Mouse (Mus musculus): Measurements from ENCODE around the gene Rrnad1. TPM values are rescaled to one million over a fixed set of nuclear protein-coding genes. Genes with fewer than 3 reads are reported as not detected.
"Not testable (repeated sequence)": the region's sequence is repeated elsewhere in the genome, so short reads cannot be mapped to it uniquely, and the experiment has no call there.

Gene Rrnad1
- polyA plus RNA-seq, 1 experiment = 17.8 TPM

GRCm38 (mm10) chr3:87906981-87907857 lies 23.3 kb downstream of the Rrnad1 start:
- H3K4me1 ChIP-seq (ENCODE audit: control insufficient read depth, insufficient read depth, low read length) = peaks cover 30% of the 10 kb centered on the region

GRCm38 (mm10) chr3:87906601-87906980 lies 23.9 kb downstream of the Rrnad1 start:
- H3K4me3 ChIP-seq (ENCODE audit: insufficient read depth, low read length) = peak overlapping the region; percentile 89
- TF ChIP-seq CTCF (IDR thresholded peaks at IDR 0.05; ENCODE audit: low read depth, low read length) = no peak
- TF ChIP-seq POLR2A (IDR thresholded peaks at IDR 0.05; ENCODE audit: borderline replicate concordance, low read depth, low read length) = no peak
- peaks cover 29% of the 10 kb centered on the region for H3K4me1 ChIP-seq (ENCODE audit: control insufficient read depth, insufficient read depth, low read length)
- peak overlapping the region; percentile 65 for H3K27ac ChIP-seq (ENCODE audit: insufficient read depth, low read depth, low read length)

More at GRCm38 (mm10) chr3:87906981-87907857, 23.3 kb downstream of the Rrnad1 start:
- TF ChIP-seq POLR2A (IDR thresholded peaks at IDR 0.05; ENCODE audit: borderline replicate concordance, low read depth, low read length) = no peak
- TF ChIP-seq CTCF (IDR thresholded peaks at IDR 0.05; ENCODE audit: low read depth, low read length) = no peak
- Histone ChIP-seq H3K4me3 (ENCODE audit: insufficient read depth, low read length) (peak overlapping the region; percentile 89), H3K27ac (ENCODE audit: insufficient read depth, low read depth, low read length) (peak overlapping the region; percentile 65)

- Histone ChIP-seq H3K27ac (ENCODE audit: insufficient read depth, low read depth, low read length) (peak within 1 kb of the TSS; percentile 65), H3K4me1 (ENCODE audit: control insufficient read depth, insufficient read depth, low read length) (peaks cover 29% of the 10 kb centered on the region), H3K4me3 (ENCODE audit: insufficient read depth, low read length) (peak within 1 kb of the TSS; percentile 89)
- TF ChIP-seq CTCF (IDR thresholded peaks at IDR 0.05; ENCODE audit: low read depth, low read length) (no peak), POLR2A (IDR thresholded peaks at IDR 0.05; ENCODE audit: borderline replicate concordance, low read depth, low read length) (no peak)
Measured at GRCm38 (mm10) chr3:87905880-87906485, 24.5 kb downstream of the Rrnad1 start, which contains the start of gene Hdgf. Gene Hdgf (plus strand): TSS chr3:87906321.

DNA sequence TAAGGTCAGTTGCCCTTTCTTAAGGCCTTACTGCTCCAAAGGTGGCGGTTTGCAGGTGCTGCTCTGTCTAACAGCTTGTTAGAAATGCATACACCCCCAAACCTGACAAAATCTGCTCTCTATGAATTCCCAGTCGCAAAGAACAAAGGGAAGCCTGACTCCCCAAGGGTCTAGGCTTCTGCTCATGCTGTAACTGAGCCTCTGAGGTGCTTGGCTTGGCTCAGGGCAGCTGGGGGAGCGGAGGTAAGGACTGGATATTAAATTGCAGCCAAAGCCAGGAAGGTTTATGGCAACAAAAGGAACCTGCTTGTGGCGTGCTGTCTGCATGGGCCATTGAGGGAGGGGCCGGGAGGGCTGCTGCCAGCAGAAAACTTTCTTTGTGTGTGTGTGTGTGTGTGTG lies 26.7 kb downstream of the Rrnad1 start:
- TF ChIP-seq POLR2A (IDR thresholded peaks at IDR 0.05; ENCODE audit: borderline replicate concordance, low read depth, low read length) (no peak), CTCF (IDR thresholded peaks at IDR 0.05; ENCODE audit: low read depth, low read length) (no peak)
- H3K27ac ChIP-seq (ENCODE audit: insufficient read depth, low read depth, low read length) = no peak overlapping the region
- H3K4me1 ChIP-seq (ENCODE audit: control insufficient read depth, insufficient read depth, low read length) = peaks cover 14% of the 10 kb centered on the region
- no peak overlapping the region for H3K4me3 ChIP-seq (ENCODE audit: insufficient read depth, low read length)

DNA sequence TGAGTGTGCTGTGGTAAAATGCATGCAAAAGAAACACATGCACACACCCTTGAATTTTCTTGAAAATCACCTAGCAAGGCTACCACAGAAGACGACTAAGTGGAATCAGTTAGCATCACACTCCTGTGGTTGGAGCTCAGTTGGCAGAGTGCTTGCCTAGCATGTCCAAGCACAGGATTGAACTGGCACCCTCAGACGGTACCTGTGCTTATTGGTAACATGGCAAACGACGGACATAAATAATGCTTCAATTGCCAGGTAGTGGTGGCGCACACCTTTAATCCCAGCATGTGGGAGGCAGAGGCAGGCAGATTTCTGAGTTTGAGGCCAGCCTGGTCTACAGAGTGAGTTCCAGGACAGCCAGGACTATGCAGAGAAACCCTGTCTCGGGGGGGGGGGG lies 28.6 kb downstream of the Rrnad1 start:
- not testable (repeated sequence) for H3K4me1 ChIP-seq (ENCODE audit: control insufficient read depth, insufficient read depth, low read length); H3K4me3 ChIP-seq (ENCODE audit: insufficient read depth, low read length); H3K27ac ChIP-seq (ENCODE audit: insufficient read depth, low read depth, low read length)

DNA sequence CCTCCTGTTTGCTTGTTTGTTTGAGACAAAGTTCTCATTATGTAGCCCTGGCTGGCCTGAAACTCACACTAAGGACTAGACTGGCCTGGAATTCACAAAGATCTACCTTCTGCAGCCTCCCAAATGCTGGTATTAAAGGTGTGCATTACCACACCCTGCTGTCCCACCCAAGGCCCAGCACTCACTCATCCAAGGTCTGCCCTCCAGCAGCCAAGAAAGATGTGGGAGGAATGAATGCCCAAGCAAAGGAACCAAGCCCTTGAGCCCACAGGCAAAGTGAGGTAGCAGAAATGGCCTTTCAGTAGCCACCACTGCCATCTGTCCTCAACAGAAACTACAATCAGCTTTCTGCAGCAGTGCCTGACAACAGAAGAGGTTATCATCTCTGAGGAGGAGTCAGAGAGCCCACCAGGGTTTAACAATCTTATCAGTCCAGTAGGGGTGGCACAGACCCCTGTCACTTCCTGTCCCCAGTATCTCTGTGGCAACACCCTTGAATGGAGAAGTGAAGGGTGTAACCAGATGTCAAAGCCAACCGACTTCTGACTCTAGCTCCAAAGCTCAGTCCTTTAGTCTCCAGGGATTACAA lies 29.4 kb downstream of the Rrnad1 start:
- peaks cover 9% of the 10 kb centered on the region for H3K4me1 ChIP-seq (ENCODE audit: control insufficient read depth, insufficient read depth, low read length)
- TF ChIP-seq POLR2A (IDR thresholded peaks at IDR 0.05; ENCODE audit: borderline replicate concordance, low read depth, low read length) (no peak), CTCF (IDR thresholded peaks at IDR 0.05; ENCODE audit: low read depth, low read length) (no peak)
- no peak overlapping the region for H3K27ac ChIP-seq (ENCODE audit: insufficient read depth, low read depth, low read length)
- H3K4me3 ChIP-seq (ENCODE audit: insufficient read depth, low read length) = no peak overlapping the region

DNA sequence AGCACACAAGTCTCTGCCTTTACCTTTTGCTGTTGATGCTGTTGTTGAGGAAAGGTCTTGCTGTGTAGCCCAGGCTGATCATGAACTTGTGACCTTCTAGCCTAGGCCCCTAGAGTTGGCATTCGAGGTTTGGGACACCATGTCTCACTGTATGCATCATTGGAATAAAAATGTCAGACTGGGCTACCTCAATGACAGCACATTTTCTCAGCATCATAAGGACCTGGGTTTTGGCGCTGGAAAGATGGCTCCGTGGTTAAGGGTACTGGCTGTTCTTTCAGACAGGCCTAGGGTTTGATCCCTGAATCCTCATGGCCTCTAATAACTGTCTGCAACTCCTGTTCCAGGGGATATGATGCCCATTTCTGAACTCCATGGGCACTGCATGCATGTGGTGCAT lies 30.7 kb downstream of the Rrnad1 start:
- no peak overlapping the region for H3K4me3 ChIP-seq (ENCODE audit: insufficient read depth, low read length)
- TF ChIP-seq CTCF (IDR thresholded peaks at IDR 0.05; ENCODE audit: low read depth, low read length) (no peak), POLR2A (IDR thresholded peaks at IDR 0.05; ENCODE audit: borderline replicate concordance, low read depth, low read length) (no peak)
- no peak overlapping the region for H3K27ac ChIP-seq (ENCODE audit: insufficient read depth, low read depth, low read length)
- peaks cover 9% of the 10 kb centered on the region for H3K4me1 ChIP-seq (ENCODE audit: control insufficient read depth, insufficient read depth, low read length)

DNA sequence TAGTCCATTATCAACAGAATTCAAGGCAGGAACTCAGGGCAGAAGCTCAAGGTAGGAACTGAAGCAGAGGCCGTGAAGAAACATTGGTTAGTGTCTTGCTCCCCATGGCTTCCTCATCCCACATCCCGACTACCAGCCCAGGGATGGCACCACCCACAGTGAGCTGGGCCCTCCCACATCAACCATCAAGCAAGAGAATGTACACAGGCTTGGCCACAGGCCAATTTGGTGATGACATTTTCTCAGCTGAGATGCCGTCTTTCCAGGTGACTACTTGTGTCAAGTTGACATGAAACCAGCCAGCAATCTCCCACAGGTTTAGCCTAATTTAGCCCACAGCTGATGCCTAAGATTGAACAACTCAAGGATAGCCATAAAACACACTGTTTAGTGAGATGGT lies 31.3 kb downstream of the Rrnad1 start:
- H3K4me3 ChIP-seq (ENCODE audit: insufficient read depth, low read length) = no peak overlapping the region
- no peak for TF ChIP-seq CTCF (IDR thresholded peaks at IDR 0.05; ENCODE audit: low read depth, low read length)
- TF ChIP-seq POLR2A (IDR thresholded peaks at IDR 0.05; ENCODE audit: borderline replicate concordance, low read depth, low read length) = no peak
- no peak overlapping the region for H3K27ac ChIP-seq (ENCODE audit: insufficient read depth, low read depth, low read length)
- peaks cover 9% of the 10 kb centered on the region for H3K4me1 ChIP-seq (ENCODE audit: control insufficient read depth, insufficient read depth, low read length)

GRCm38 (mm10) chr3:87893367-87893905 lies 37.1 kb downstream of the Rrnad1 start:
- no peak for TF ChIP-seq CTCF (IDR thresholded peaks at IDR 0.05; ENCODE audit: low read depth, low read length)
- no peak for TF ChIP-seq POLR2A (IDR thresholded peaks at IDR 0.05; ENCODE audit: borderline replicate concordance, low read depth, low read length)
- H3K4me1 ChIP-seq (ENCODE audit: control insufficient read depth, insufficient read depth, low read length) = 0 out of 2 replicates have a peak, but pooled peaks cover 2% of the 10 kb centered on the region
- no peak overlapping the region for H3K4me3 ChIP-seq (ENCODE audit: insufficient read depth, low read length)
- no peak overlapping the region for H3K27ac ChIP-seq (ENCODE audit: insufficient read depth, low read depth, low read length)

Measured in bone marrow macrophage, adult 2 months (primary cell).